Mouse (Mus musculus) olfactory bulb, adult 2 months (tissue): Measurements from ENCODE around the gene Brpf1.

Experiments used
- CTCF ChIP-seq: fragments of 200-500 bp; IDR thresholded peaks from 2 replicates; pipeline ENCODE4 v1.5.1; 2012; ENCODE audit warnings: low read depth, mild to moderate bottlenecking, low read length, moderate library complexity; ENCODE audit not compliant: insufficient read depth
- POLR2A ChIP-seq: fragments of 200-500 bp; IDR thresholded peaks from 2 replicates; pipeline ENCODE4 v1.6.1; 2012; ENCODE audit warnings: mild to moderate bottlenecking, low read depth, low read length, moderate library complexity; ENCODE audit not compliant: insufficient read depth

GRCm38 (mm10) chr6:113373491-113373890, 66.6 kb downstream of the Brpf1 start:
- TF ChIP-seq POLR2A (no peak), CTCF (no peak)
